Mouse (Mus musculus) ES-Bruce4 (cell line): ENCODE measurements around the gene Prkar1a.

ENCODE experiments used
- CTCF ChIP-seq: IDR thresholded peaks from one replicate; pipeline ENCODE4 v1.8.1; 2011; ENCODE audit warnings: low read depth, low read length
- EP300 ChIP-seq: IDR thresholded peaks from 2 replicates; pipeline ENCODE4 v1.6.1; 2011; ENCODE audit warnings: low read depth, low read length; ENCODE audit not compliant: insufficient read depth
- POLR2A ChIP-seq: IDR thresholded peaks from one replicate; pipeline ENCODE4 v1.8.1; 2011; ENCODE audit warnings: low read length; ENCODE audit not compliant: insufficient read depth

DNA sequence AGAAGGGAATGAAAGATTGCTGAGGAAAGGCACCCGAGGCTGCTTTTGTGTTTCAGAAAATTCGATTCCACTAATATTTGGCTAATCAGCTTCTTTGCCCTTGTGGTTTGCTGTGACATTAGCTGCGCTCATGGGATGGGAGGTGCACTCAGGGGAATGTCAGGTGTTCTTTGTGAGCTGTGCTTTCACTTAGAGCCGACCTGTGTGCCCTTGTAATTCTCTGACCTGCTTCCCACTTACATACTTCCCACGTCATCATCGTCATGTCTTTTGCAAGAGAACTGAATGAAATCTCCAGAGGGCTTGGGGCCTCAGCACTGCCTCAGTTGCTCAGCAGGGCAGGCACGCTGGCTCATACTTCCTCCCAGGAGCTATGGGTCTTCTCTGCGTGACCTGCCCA lies 4.0 kb downstream of the Prkar1a start:
- TF ChIP-seq POLR2A, result no peak
- TF ChIP-seq CTCF, result no peak
- TF ChIP-seq EP300, result no peak
